Mouse (Mus musculus) hindbrain, embryonic 15.5 days (tissue): ENCODE measurements around the gene Epha3. TPM values are rescaled to one million over a fixed set of nuclear protein-coding genes. Genes with fewer than 3 reads are reported as not detected.

Experiments used
- ATAC-seq: fragments of 200-750 bp; cut with Nextera tagmentation; 2 replicates; pipeline ENCODE4 v1.8.0; 2017; ENCODE audit warnings: low read depth, moderate number of reproducible peaks, moderate TSS enrichment; ENCODE audit not compliant: low FRiP score
- H3K27ac ChIP-seq: fragments of 300-500 bp; sonication (generic); replicated peaks from 2 replicates; pipeline ENCODE4 v1.5.1; 2015; ENCODE audit warnings: mild to moderate bottlenecking, inconsistent platforms
- H3K27me3 ChIP-seq: fragments of 300-500 bp; sonication (generic); 2 replicates; pipeline ENCODE4 v1.6.1; 2015; ENCODE audit warnings: control low read depth, inconsistent platforms
- H3K36me3 ChIP-seq: fragments of 300-500 bp; sonication (generic); 2 replicates; pipeline ENCODE4 v1.6.1; 2015; ENCODE audit warnings: control low read depth, inconsistent platforms
- H3K4me1 ChIP-seq: fragments of 300-500 bp; sonication (generic); replicated peaks from 2 replicates; pipeline ENCODE4 v1.6.1; 2015; ENCODE audit warnings: control low read depth, inconsistent platforms
- H3K4me2 ChIP-seq: fragments of 300-500 bp; sonication (generic); 2 replicates; pipeline ENCODE4 v1.6.1; 2015; ENCODE audit warnings: moderate library complexity, mild to moderate bottlenecking, inconsistent platforms
- H3K4me3 ChIP-seq: fragments of 300-500 bp; sonication (generic); 2 replicates; pipeline ENCODE4 v1.5.1; 2015; ENCODE audit warnings: mild to moderate bottlenecking, inconsistent platforms
- H3K9ac ChIP-seq: fragments of 300-500 bp; sonication (generic); 2 replicates; pipeline ENCODE4 v1.6.1; 2015; ENCODE audit warnings: inconsistent platforms
- H3K9me3 ChIP-seq: fragments of 300-500 bp; sonication (generic); 2 replicates; pipeline ENCODE4 v1.6.1; 2016; ENCODE audit warnings: control low read depth, inconsistent platforms
- WGBS: fragments of 180-500 bp; shearing (Covaris S2); methylation state at CpG from one replicate; pipeline ENCODE4 v1.1.7; 2015; 5-methylcytosine and 5-hydroxymethylcytosine counted together
- polyA plus RNA-seq: library from polyadenylated mRNA; unstranded; fragments of >200 nt; fragmentation: Nextera tagmentation; extraction: Ambion mirVana; gene quantifications from 2 replicates; pipeline ENCODE4 v1.2.1, GENCODE M21; 2015

The Epha3 gene
- polyA plus RNA-seq, 1 experiment from 2014 or later = 26.0 TPM

DNA sequence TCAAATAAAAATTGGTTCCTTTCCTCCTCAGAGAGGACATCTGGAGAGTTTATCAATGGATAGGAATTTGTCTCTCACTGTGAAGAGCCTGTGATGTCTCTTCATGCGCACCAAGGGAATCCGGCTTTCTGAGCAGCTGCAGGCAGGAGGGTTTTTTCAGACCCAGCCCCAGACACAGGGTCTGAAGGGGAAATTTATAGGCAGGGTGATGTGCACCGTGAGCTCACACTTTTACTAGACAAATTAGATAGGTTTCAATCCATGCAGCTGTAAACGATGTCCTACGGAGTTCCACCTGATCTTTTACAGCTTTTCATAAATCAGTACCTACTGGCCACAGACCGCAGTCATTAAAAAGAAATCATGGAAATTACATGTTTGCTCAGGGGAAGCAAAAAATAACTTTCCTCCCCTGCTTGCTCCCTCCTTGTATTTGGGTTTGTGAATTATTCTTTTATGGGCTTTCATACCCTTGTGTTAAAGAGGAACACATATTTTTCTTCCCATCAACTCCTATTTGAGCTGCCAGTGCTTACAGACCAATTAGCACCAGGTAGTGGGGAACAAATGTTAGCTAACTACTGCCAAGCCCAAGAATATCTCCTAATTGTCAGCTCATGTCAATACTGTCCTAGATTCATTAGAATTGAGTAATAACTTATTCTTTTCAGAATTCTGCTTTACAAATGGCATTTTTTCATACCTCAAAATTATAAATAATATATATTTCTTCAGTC is 307.4 kb downstream of the Epha3 start:
- H3K4me3 ChIP-seq = no peak overlapping the region
- no peaks in the 10 kb centered on the region for H3K36me3 ChIP-seq
- WGBS = 48% methylated on average over 6 of the region's 6 CpGs
- H3K27ac ChIP-seq = no peak overlapping the region
- H3K4me1 ChIP-seq = no peaks in the 10 kb centered on the region
- H3K27me3 ChIP-seq = no peaks in the 10 kb centered on the region
- H3K9ac ChIP-seq = no peak overlapping the region
- ATAC-seq = no peak
- H3K9me3 ChIP-seq = no peaks in the 10 kb centered on the region
- H3K4me2 ChIP-seq = no peak overlapping the region

DNA sequence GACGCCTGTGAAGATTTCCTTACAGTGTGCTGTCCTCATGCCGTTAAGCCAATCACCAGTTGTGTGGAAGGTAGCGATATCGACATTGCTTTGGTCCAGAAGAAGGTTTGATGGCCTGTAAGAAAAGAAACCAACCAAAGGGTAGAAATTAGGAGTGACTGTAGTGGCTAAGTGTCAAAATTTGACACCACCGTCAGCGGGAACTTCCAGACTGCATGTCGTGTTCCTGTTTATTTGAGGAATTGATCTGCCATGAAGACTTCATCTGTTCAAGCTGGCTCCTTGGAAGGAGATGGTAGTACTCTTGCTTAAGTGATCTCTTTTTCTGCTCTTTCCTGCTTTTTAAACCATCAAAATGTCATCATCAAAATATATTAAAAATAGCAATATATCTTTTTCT is 311.4 kb downstream of the Epha3 start:
- Histone ChIP-seq H3K36me3 (no peaks in the 10 kb centered on the region), H3K9me3 (no peaks in the 10 kb centered on the region), H3K4me1 (no peaks in the 10 kb centered on the region), H3K4me3 (no peak overlapping the region), H3K9ac (no peak overlapping the region), H3K4me2 (no peak overlapping the region), H3K27me3 (no peaks in the 10 kb centered on the region), H3K27ac (no peak overlapping the region)
- 89% methylated on average over 7 of the region's 7 CpGs for WGBS
- ATAC-seq = no peak

DNA sequence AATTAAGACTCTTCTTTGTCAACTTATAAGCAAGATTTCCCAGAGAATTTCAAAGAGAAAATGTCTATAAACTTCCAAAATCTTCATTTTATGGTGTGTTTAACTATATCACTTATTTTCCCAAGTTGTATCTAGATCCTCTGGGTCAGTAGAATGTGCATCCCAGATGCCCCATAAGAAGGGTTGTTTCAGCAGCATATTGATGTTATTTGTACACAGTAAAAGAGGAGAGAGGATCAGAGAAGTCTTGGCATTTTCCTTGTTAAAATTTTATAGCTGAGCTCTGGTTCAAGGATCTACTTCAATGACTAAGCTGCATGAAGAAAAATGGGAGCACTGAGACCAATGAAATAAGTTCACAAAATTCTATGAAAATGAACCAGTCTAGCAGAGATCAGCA is 324.5 kb downstream of the Epha3 start:
- Histone ChIP-seq H3K27me3 (no peaks in the 10 kb centered on the region), H3K4me1 (no peaks in the 10 kb centered on the region), H3K4me3 (no peak overlapping the region), H3K9ac (no peak overlapping the region), H3K27ac (no peak overlapping the region), H3K4me2 (no peak overlapping the region), H3K36me3 (no peaks in the 10 kb centered on the region), H3K9me3 (no peaks in the 10 kb centered on the region)
- ATAC-seq = no peak

DNA sequence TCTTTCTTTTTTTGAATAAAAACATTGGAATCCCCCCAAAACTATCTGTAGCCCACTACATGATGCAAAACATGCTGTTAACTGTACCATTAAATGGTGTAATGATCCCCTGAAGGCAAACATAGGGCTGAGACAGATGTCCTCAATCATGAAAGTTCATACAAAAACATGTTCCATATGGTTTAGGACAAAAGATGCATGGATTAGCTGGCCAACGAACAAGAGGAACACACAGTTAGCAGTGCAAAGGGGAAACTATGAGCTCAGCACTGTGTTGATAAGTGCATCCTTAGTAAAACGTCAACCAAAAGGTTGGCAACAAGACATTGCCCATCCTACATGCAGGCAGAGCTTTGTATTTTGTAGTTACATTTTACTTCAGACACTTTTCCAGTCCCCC is 335.2 kb downstream of the Epha3 start:
- no peaks in the 10 kb centered on the region for H3K36me3 ChIP-seq
- WGBS = 49% methylated on average over 2 of the region's 2 CpGs
- H3K4me1 ChIP-seq = no peaks in the 10 kb centered on the region
- no peaks in the 10 kb centered on the region for H3K9me3 ChIP-seq
- no peak for ATAC-seq
- H3K27me3 ChIP-seq = no peaks in the 10 kb centered on the region
- H3K27ac ChIP-seq = no peak overlapping the region
- H3K9ac ChIP-seq = no peak overlapping the region
- no peak overlapping the region for H3K4me2 ChIP-seq
- no peak overlapping the region for H3K4me3 ChIP-seq

DNA sequence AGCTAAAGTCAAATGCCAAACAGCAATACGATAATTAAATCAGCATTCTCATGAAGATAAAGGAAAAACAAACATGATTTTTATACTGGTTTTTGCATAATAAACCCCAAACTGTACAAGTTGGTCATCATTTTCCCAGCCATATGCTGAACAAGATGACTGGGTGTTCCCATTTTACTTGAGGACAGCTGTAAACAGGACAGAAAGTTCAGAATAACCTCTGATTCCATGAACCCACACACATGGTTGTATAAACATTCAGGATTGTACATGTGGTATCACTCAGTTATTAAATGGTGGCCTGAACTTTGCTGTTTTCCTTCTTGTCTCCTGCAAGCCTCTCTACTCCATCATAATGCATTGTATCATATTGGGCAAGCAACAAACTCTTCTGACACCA is 346.3 kb downstream of the Epha3 start:
- Histone ChIP-seq H3K4me3 (no peak overlapping the region), H3K36me3 (no peaks in the 10 kb centered on the region), H3K9me3 (no peaks in the 10 kb centered on the region), H3K4me1 (no peaks in the 10 kb centered on the region), H3K27me3 (no peaks in the 10 kb centered on the region), H3K27ac (no peak overlapping the region), H3K4me2 (no peak overlapping the region), H3K9ac (no peak overlapping the region)
- 88% methylated on average over 1 of the region's 1 CpGs for WGBS
- ATAC-seq = no peak

DNA sequence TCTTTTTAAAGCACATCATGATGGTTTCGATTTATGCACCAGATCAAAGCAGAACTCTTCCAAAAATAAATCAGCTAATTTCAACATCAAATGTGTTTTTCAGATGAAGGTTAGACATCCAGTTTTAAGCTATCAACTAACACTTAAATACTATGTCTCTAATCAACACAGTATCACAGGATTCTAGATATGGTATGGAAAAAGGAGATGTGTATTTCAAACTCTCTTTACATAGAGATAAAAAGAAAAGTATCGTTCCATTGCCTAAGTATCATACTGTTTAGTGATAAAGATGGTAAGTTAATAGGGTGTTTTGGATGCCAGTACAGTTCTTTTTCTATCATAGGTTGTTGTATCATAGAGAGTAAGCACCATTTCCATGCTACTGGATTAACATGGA is 353.9 kb downstream of the Epha3 start:
- Histone ChIP-seq H3K9ac (no peak overlapping the region), H3K9me3 (no peaks in the 10 kb centered on the region), H3K27ac (no peak overlapping the region), H3K4me1 (no peaks in the 10 kb centered on the region), H3K4me2 (no peak overlapping the region), H3K27me3 (no peaks in the 10 kb centered on the region), H3K4me3 (no peak overlapping the region), H3K36me3 (no peaks in the 10 kb centered on the region)
- ATAC-seq = no peak
- 89% methylated on average over 2 of the region's 2 CpGs for WGBS

DNA sequence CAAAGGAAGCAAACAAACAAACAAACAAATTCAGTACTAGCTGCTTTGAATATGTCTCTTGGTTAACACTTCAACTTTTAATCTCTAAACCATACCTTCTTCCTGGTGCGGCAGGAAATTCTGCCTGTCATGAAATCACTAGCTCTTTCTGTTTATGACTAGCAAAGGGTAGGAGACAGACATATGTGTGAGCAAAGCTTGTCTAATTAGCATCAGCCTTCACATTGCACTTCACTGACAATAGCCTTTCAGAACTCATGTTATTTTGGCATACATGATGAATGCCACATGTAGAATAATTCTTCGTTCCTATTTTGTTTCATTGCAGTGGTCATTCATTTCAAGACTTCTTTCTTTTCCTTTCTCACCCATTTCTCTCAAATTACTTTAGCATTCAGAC is 357.5 kb downstream of the Epha3 start:
- H3K4me3 ChIP-seq = no peak overlapping the region
- ATAC-seq = no peak
- H3K9me3 ChIP-seq = no peaks in the 10 kb centered on the region
- H3K36me3 ChIP-seq = no peaks in the 10 kb centered on the region
- no peak overlapping the region for H3K4me2 ChIP-seq
- H3K4me1 ChIP-seq = no peaks in the 10 kb centered on the region
- H3K27me3 ChIP-seq = no peaks in the 10 kb centered on the region
- WGBS = 67% methylated on average over 2 of the region's 2 CpGs
- no peak overlapping the region for H3K9ac ChIP-seq
- H3K27ac ChIP-seq = no peak overlapping the region

DNA sequence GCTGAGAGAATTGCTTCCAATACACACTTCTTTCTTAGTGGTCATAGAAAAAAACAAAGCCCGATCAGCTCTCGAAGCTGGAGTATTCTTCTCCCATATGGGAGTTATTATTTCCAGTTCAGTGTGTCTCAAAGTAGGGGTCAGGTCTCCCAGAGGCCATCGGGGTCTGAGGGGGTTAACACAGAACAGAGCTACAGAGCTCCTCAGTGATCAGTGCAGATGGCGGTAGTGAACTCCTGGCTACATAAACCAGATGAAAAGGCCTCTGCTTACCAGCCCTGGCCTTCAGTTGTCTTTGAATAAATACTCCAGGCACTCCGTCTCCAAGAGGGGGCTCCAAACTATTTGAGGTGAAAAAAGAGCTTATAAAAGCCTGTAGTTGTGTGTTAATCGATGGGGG is 362.5 kb downstream of the Epha3 start:
- Histone ChIP-seq H3K4me3 (no peak overlapping the region), H3K36me3 (no peaks in the 10 kb centered on the region), H3K9ac (no peak overlapping the region), H3K27ac (no peak overlapping the region), H3K4me1 (no peaks in the 10 kb centered on the region), H3K9me3 (no peaks in the 10 kb centered on the region), H3K4me2 (no peak overlapping the region), H3K27me3 (no peaks in the 10 kb centered on the region)
- WGBS = 32% methylated on average over 6 of the region's 6 CpGs
- no peak for ATAC-seq

DNA sequence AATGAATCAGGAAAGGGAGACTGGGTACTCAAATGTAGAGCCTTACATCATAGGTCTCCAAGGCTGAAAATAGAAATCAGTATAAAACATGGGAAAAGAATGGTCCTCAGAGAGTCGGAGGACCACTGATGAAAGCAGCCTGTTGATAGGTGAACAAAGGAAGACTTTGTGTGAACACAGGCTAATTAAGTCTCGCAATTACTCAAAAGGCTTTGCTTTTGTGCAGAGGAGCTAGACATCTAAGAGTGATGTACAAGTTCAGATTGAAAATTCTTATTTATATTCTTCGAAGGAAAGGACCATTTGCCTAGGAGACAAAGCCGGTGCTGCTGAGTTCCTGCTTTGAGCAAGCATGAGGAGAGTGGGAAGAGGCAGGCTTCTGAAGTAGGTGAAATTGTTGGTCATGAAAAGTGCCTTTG is 363.0 kb downstream of the Epha3 start:
- Histone ChIP-seq H3K9me3 (no peaks in the 10 kb centered on the region), H3K4me1 (no peaks in the 10 kb centered on the region), H3K4me3 (no peak overlapping the region), H3K27me3 (no peaks in the 10 kb centered on the region), H3K27ac (no peak overlapping the region), H3K9ac (no peak overlapping the region), H3K4me2 (no peak overlapping the region), H3K36me3 (no peaks in the 10 kb centered on the region)
- WGBS = 30% methylated on average over 4 of the region's 4 CpGs
- ATAC-seq = no peak
